Mouse (Mus musculus): Measurements from ENCODE around the gene Mrps26. TPM values are rescaled to one million over a fixed set of nuclear protein-coding genes. Genes with fewer than 3 reads are reported as not detected.

The Mrps26 gene
- total and polyA plus RNA-seq, 3 experiments, result 68.7 to 101 (median 71.4) TPM

DNA sequence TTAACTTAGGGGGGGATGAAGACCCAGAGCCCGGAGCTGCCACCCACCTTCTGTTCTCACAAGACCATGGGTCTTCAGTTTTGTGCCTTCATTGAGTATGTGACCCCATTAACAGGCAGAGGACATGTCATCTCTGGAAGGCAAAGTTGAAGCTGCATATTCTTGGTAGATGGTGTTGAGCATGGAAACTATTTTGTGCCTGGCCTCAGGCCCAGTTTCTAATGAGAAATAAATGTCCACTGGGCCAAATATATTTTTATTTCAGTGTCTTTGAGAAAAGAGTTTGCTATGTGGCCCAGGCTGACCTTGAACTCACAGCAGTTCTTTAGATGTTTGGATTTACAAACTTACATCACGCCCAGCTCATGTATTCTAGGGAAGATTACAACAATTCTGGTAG, 26.2 kb downstream of the Mrps26 start:
- no peak overlapping the region for H3K27ac ChIP-seq (ENCODE audit: insufficient read depth, low read depth)
- in situ Hi-C loops (cut with MboI; ENCODE audit: low pct_ligation_motif_present, low pct_unique_long_range_greater_than_20kb, low sequenced_read_pairs), result loop anchor here (10.0 kb wide), 1 partner anchor 175 kb away; no protein-coding TSS in a partner anchor
- dilution Hi-C loops (cut with MboI; ENCODE audit: extremely low pct_ligation_motif_present, extremely low pct_unique_long_range_greater_than_20kb, low sequenced_read_pairs), result no loop called here
- H3K4me1 ChIP-seq (ENCODE audit: control insufficient read depth in 1 of 2, insufficient read depth in 2 of 2), result no peaks in the 10 kb centered on the region
- H3K36me3 ChIP-seq (replicated peaks in 1 of 2; ENCODE audit: control insufficient read depth in 1 of 2, insufficient read depth in 1 of 2, low read length in 1 of 2), result peaks cover 25 to 50% of the 10 kb centered on the region in 2 experiments
- no peak overlapping the region for H3K4me2 ChIP-seq (ENCODE audit: insufficient read depth, low read depth, poor library complexity, severe bottlenecking)
- H3K4me3 ChIP-seq (replicated peaks in 1 of 3; ENCODE audit: low read depth in 2 of 3, low read length in 2 of 3, poor library complexity in 1 of 3), result no peak overlapping the region
- H3K27me3 ChIP-seq (replicated peaks), result no peaks in the 10 kb centered on the region
- no peak overlapping the region for H3K9ac ChIP-seq (ENCODE audit: insufficient read depth, low read depth)
- TF ChIP-seq NRF1 (IDR thresholded peaks at IDR 0.05; ENCODE audit: low read depth, low read length) (no peak), POLR2A (IDR thresholded peaks at IDR 0.05; ENCODE audit: low read depth, low read length) (no peak), JUND (conservative IDR thresholded peaks at IDR 0.05; ENCODE audit: low read depth, low read length) (no peak), MXI1 (IDR thresholded peaks at IDR 0.05; ENCODE audit: low read depth, low read length) (no peak), IRF4 (IDR thresholded peaks at IDR 0.05; ENCODE audit: low read depth, low read length) (no peak), SIN3A (IDR thresholded peaks at IDR 0.05; ENCODE audit: low read length) (no peak), TBP (conservative IDR thresholded peaks at IDR 0.05; ENCODE audit: low read depth, low read length) (no peak), ZMIZ1 (IDR thresholded peaks at IDR 0.05; ENCODE audit: low read depth, low read length) (no peak), RCOR1 (conservative IDR thresholded peaks at IDR 0.05; ENCODE audit: low read depth, low read length) (no peak), MAX (IDR thresholded peaks at IDR 0.05; ENCODE audit: low read length) (no peak), NELFE (IDR thresholded peaks at IDR 0.05; ENCODE audit: low read depth, low read length) (no peak), PAX5 (IDR thresholded peaks at IDR 0.05; ENCODE audit: low read length) (no peak), USF1 (IDR thresholded peaks at IDR 0.05; ENCODE audit: low read depth, low read length) (no peak), POLR2AphosphoS2 (IDR thresholded peaks at IDR 0.05; ENCODE audit: low read depth, low read length) (no peak), MEF2A (IDR thresholded peaks at IDR 0.05; ENCODE audit: borderline replicate concordance, low read depth, low read length) (no peak), GABPA (IDR thresholded peaks at IDR 0.05; ENCODE audit: insufficient replicate concordance, low read depth, low read length) (no peak), HCFC1 (IDR thresholded peaks at IDR 0.05; ENCODE audit: low read depth, low read length) (no peak), ZC3H11A (IDR thresholded peaks at IDR 0.05; ENCODE audit: low read depth, low read length) (no peak), ELF1 (IDR thresholded peaks at IDR 0.05; ENCODE audit: low read depth, low read length) (no peak), USF2 (conservative IDR thresholded peaks at IDR 0.05; ENCODE audit: low read depth, low read length) (no peak)
- H3K79me2 ChIP-seq (replicated peaks; ENCODE audit: control insufficient read depth, extremely low read depth, insufficient read depth, poor library complexity, severe bottlenecking), result no peaks in the 10 kb centered on the region
- H3K9me3 ChIP-seq (replicated peaks; ENCODE audit: low read length), result no peaks in the 10 kb centered on the region
- no peak for DNase-seq (ENCODE audit: extremely low read depth)

DNA sequence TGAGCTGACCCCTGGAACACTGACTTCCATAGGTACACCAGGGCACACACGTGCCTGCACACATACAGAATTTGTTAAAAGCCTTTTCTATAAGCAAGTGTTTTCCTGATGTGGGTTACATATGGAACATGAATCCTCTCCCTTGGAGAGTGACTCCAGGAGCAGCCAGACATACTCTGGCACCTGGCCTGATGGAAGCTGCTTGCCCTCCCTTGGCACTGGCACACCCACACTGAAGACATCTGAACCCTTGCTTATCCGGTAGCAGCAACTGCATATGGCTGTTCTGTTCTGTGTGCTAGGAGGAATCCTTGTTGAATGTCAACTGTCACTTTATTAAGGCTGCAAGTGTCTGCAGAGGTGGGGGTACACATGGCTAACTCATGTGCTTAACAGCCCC, 27.5 kb downstream of the Mrps26 start:
- H3K27ac ChIP-seq (ENCODE audit: insufficient read depth, low read depth), result no peak overlapping the region
- dilution Hi-C loops (cut with MboI; ENCODE audit: extremely low pct_ligation_motif_present, extremely low pct_unique_long_range_greater_than_20kb, low sequenced_read_pairs), result no loop called here
- in situ Hi-C loops (cut with MboI; ENCODE audit: low pct_ligation_motif_present, low pct_unique_long_range_greater_than_20kb, low sequenced_read_pairs), result loop anchor here (10.0 kb wide), 1 partner anchor 174 kb away; no protein-coding TSS in a partner anchor

More for the DNA sequence above, 27.5 kb downstream of the Mrps26 start:
- Histone ChIP-seq H3K9me3 (replicated peaks; ENCODE audit: low read length) (no peaks in the 10 kb centered on the region), H3K9ac (ENCODE audit: insufficient read depth, low read depth) (no peak overlapping the region), H3K4me1 (ENCODE audit: control insufficient read depth in 1 of 2, insufficient read depth in 2 of 2) (no peaks in the 10 kb centered on the region), H3K4me3 (replicated peaks in 1 of 3; ENCODE audit: low read depth in 2 of 3, low read length in 2 of 3, poor library complexity in 1 of 3) (no peak overlapping the region), H3K79me2 (replicated peaks; ENCODE audit: control insufficient read depth, extremely low read depth, insufficient read depth, poor library complexity, severe bottlenecking) (no peaks in the 10 kb centered on the region), H3K36me3 (replicated peaks in 1 of 2; ENCODE audit: control insufficient read depth in 1 of 2, insufficient read depth in 1 of 2, low read length in 1 of 2) (peaks cover 36 to 63% of the 10 kb centered on the region in 2 experiments), H3K27me3 (replicated peaks) (no peaks in the 10 kb centered on the region), H3K4me2 (ENCODE audit: insufficient read depth, low read depth, poor library complexity, severe bottlenecking) (no peak overlapping the region)
- no peak for DNase-seq (ENCODE audit: extremely low read depth)
- no peak for TF ChIP-seq PAX5 (IDR thresholded peaks at IDR 0.05; ENCODE audit: low read length)
- no peak for TF ChIP-seq ZNF384 (IDR thresholded peaks at IDR 0.05; ENCODE audit: low read depth, low read length)

Measured in CH12.LX (cell line).